Mouse (Mus musculus): ENCODE measurements around the gene Pde3a.

GRCm38 (mm10) chr6:141488619-141489018 lies 239.6 kb downstream of the Pde3a start:
- TF ChIP-seq CTCF (IDR thresholded peaks at IDR 0.05; ENCODE audit: borderline replicate concordance, insufficient read depth, low read length): peak; percentile 35; the same call in 1 of the 2 replicates
- no peak for TF ChIP-seq POLR2A (IDR thresholded peaks at IDR 0.05; ENCODE audit: low read depth, low read length)

Data from embryonic fibroblast, embryonic 13.5 days (primary cell).